Mouse (Mus musculus) left cerebral cortex, postnatal 25 days (tissue): Measurements from ENCODE around the gene Mrtfa. TPM values are rescaled to one million over a fixed set of nuclear protein-coding genes. Genes with fewer than 3 reads are reported as not detected.

Experiments
- DNase-seq, 2 experiments: peaks; one replicate each; pipeline ENCODE4 v3.0.0; 2022; ENCODE audit warnings: low spot score in 2 of 2, mixed read lengths in 1 of 2
- intact Hi-C: fragments of 180-260 bp; cut with DNase I; formaldehyde crosslinking; loops from one replicate; pipeline ENCODE4 v1.15.1; 2025
- total RNA-seq, 2 experiments: library from RNA; stranded (reverse); gene quantifications; 2 replicates each; pipeline ENCODE4 v1.2.3; 2021

The Mrtfa gene
- total RNA-seq, 2 experiments from 2014 or later = 65.0 to 71.8 TPM

DNA sequence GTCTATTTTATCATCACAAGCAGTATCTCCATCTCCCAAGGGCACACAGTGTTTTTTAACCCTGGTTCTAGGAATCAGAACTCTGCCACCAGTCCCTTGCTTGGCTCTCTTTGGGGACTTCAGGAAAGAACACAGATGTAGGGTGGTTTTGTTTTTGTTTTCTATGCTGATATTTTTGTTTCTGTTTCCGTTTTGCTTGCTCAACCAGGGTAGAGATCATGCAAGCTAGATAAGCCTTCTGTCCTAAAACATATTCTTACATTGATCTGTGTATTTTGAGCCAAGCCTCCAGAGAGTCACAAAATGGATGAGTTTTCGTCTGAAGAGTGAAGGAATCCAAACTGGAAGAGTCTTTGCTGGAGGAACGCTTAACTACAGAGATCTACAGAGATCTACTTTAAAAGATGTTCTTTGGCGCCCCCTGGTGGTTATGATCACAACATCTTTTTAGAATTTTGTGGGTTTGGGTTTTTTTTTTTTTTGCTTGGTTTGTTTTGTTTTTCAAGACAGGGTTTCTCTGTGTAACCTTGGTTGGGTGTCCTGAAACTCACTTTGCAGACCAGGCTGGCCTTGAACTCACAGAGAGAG, 8.9 kb upstream of the Mrtfa start:
- DNase-seq = peak; percentile 64 to 71

GRCm38 (mm10) chr15:81198447-81198846, 7.9 kb upstream of the Mrtfa start:
- DNase-seq = no peak
- intact Hi-C loops = loop anchor here (2.0 to 10.0 kb wide), 2 partner anchors 122 to 494 kb away; no protein-coding TSS in a partner anchor

More for the DNA sequence above, 8.9 kb upstream of the Mrtfa start:
- intact Hi-C loops = loop anchor here (1.0 to 10.0 kb wide), 3 partner anchors 123 to 495 kb away; no protein-coding TSS in a partner anchor

DNA sequence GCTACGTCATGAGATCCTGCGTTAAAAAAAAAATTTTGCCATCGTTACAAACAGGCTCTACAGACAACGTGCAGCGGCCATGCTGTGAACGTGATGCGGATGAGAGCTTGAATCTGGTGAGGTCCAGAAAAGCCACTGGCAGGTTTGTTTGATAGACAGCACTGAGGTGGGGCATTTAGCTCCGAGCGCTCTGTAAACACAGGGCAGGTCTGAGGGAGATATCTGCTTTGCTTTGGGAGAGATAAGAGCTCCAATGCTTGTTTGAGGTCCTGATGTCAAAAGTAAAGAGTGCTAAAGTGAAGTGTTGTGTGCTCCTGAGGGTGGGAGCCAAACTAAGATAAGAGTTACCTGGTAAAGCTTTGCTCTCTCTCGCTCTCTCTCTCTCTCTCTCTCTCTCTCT, 6.6 kb upstream of the Mrtfa start:
- DNase-seq = no peak
- intact Hi-C loops = loop anchor here (10.0 kb wide), 1 partner anchor 492 kb away; no protein-coding TSS in a partner anchor

GRCm38 (mm10) chr15:81195447-81195846, 4.9 kb upstream of the Mrtfa start:
- no peak for DNase-seq
- intact Hi-C loops = loop anchor here (10.0 kb wide), 1 partner anchor 491 kb away; no protein-coding TSS in a partner anchor

- no peak for DNase-seq
- intact Hi-C loops = loop anchor here (10.0 kb wide), 1 partner anchor 490 kb away; no protein-coding TSS in a partner anchor
Observed at GRCm38 (mm10) chr15:81194791-81195190, 4.2 kb upstream of the Mrtfa start.

DNA sequence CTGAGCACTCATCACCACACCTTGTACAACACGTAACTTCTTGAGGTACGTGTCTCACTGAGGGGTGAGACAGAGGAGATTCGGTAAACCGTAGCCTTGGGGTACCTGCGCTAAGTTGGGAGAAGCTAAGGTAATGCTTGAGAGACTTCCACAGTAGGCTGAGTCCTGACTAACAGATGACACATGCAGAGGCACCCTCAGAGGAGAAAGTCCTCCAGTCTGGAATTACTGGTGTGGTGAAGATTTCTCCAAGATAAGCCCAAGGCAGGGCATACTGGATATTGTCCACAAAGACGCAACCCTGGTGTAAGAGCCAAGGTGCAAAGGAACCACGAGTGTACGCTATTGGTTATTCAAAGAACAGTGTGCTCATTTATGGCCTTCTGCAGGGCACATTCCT, 2.3 kb upstream of the Mrtfa start:
- DNase-seq = no peak
- intact Hi-C loops = loop anchor here (10.0 kb wide), 1 partner anchor 488 kb away; no protein-coding TSS in a partner anchor

- DNase-seq = no peak
- intact Hi-C loops = loop anchor here (10.0 kb wide), 1 partner anchor 488 kb away; no protein-coding TSS in a partner anchor
Observed at GRCm38 (mm10) chr15:81192316-81192715, 1.8 kb upstream of the Mrtfa start.

- intact Hi-C loops = loop anchor here (2.0 to 10.0 kb wide), 2 partner anchors 85 to 487 kb away; no protein-coding TSS in a partner anchor
- DNase-seq = peak; percentile 26 to 55
Observed at GRCm38 (mm10) chr15:81191303-81191702, 746 bp upstream of the Mrtfa start.

- DNase-seq = no peak
- intact Hi-C loops = loop anchor here (2.0 to 10.0 kb wide), 2 partner anchors 83 to 485 kb away; no protein-coding TSS in a partner anchor
Observed at GRCm38 (mm10) chr15:81190011-81190629, 437 bp downstream of the Mrtfa start.

DNA sequence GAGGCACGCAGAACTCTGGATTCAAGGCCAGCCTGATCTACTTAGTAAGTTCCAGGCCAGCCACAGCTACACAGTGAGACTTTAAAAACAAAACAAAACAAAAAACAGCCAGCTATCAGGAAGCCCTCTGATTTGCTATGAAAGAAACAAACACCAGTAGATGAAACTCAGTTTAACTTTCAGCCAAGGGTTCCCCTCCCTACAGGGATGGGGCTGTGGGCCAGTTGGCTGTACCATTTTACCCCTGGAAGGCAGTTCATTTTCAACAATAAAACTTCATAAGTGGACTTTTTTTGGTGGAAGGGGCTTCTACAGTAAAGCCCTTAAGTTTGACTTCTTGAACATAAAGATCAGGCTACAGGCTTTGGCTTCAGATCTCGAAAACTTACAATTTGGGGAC, 1.5 kb downstream of the Mrtfa start:
- intact Hi-C loops = no loop called here
- DNase-seq = no peak

GRCm38 (mm10) chr15:81184913-81185312, 5.6 kb downstream of the Mrtfa start:
- no peak for DNase-seq
- intact Hi-C loops = no loop called here

DNA sequence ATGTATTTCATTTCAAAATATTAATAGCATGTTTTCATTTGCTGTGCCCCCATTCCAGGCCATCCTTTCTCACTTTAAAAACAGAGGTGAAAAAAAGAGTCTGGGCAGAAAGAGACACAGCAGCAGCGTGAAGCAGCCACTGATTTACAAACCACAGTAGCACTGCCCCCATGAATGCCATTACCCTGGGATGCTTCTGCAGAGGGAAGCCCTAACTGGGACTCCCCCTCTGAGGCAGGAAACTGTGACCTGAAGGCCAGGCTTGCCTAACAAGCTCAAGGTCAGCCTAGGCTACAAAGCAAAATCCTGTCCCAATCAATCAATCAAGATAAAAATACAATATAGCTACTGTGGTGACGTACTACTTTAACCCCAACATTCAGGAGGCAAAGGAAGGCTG, 9.3 kb downstream of the Mrtfa start:
- no peak for DNase-seq
- intact Hi-C loops = no loop called here

DNA sequence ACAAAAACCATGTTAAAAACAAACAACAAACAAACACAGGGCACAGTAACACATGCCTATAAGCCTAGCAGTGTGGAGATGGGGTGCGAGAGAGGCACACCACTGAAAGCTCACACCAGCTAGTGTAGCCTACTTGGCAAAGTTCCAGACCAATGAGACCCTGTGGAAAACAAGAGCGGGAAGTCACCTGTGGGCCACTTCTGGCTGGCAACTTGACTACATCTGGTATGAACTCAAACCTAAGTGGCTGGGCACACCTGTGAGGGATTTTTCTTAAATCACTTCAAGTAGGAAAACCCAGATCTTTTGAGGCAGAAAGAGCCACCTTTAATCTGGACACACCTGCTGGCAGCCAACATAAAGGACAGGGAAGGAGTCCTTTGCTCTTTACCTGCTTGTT, 11.0 kb downstream of the Mrtfa start:
- no peak for DNase-seq
- intact Hi-C loops = no loop called here

DNA sequence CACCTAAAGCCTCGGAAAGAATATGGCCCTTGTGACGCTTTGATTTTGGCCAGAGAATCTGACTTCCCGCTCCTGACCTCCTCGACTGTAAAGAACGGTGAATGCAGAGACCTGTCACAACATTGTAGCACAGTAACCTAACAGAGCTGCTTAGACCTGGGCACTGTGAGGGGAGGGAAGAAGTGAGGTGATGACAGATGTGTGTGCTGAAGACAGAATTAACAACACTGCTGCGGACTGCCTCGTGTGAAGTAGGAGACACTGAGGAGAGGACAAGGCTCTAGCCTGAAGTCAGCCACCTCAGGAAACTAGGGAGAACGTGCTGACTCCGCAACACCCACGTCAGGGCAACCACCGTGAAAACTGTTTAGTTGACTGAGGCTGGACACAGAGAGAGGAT, 11.9 kb downstream of the Mrtfa start:
- intact Hi-C loops = no loop called here
- DNase-seq = no peak

DNA sequence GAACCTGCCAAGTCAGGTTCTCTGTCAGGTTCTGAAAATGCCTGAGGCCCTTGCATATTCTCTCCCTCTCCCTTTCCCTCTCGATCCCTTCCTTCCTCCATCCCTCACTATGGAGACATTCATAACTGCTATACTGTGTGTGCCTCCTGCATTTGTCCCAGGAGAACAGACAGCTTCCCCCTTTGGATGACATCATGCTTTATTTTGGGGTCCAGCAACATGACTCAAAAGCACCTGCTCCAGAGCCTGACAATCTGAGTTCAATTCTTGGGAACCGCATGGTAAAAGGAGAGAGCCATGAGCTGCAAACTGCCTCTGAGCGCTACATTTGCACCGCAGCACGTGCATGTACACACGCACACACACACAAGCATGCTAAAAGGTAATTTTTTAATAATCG, 12.7 kb downstream of the Mrtfa start:
- DNase-seq = peak in 1 of 2 experiments; percentile 61
- intact Hi-C loops = no loop called here

- intact Hi-C loops = no loop called here
- no peak for DNase-seq
Observed at GRCm38 (mm10) chr15:81175633-81176032, 14.9 kb downstream of the Mrtfa start.

DNA sequence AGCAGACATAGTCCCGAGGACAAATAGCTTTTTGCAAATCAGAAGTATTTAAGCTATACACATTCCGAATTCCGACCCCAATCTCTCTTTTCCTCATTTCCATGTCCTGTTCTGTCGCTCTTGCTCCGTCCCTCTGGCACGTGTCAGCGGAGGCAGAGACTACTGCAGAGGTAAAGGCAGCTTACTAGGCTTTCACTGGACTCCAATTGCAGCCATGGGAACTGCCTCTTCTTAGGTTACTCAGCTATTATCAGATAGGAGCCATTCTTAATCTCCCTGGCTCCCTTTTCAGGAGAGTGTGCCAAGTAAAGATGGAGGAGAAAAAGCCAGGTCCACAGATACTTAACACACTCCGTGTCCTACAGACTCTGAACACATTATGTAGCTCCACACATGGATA, 18.3 kb downstream of the Mrtfa start:
- DNase-seq = no peak
- intact Hi-C loops = no loop called here

DNA sequence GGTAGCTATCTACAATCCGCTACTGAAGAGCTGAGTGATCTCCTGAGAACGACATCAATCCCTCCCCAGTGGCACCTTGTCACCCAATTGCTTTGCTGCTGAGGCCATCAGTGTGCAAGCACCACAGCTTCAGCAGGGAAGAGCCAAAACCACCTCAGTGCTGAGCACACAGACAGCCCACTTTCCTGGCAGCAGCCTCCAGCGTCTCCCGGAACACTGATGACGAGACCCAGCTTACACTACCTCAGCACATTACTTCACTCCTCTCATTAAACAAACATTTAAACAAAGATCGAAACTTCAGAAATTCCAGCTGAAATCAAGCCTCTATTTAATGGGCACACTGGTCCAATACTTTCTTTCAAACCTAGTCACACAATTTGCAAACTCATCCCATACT, 21.8 kb downstream of the Mrtfa start:
- peak in 1 of 2 experiments; percentile 47 for DNase-seq
- intact Hi-C loops = no loop called here

DNA sequence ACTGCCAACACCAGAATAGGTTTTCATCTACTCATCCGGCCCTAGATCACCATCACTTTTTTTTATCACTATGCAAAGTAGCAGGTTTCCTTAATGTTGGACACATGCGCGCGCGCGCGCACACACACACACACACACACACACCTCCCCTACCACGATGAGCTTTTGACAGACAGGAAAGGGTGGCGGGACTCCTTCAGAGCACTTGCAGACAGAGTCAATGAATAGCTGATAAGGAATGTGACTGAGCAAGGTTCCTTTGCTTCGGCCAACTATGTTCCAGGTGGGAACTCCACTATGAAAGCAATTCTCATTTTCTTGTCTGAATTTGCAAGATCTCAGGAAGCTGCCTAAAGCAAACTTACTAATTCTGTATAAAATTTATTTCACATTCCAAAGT, 22.7 kb downstream of the Mrtfa start:
- intact Hi-C loops = no loop called here
- no peak for DNase-seq

GRCm38 (mm10) chr15:81166291-81166690, 24.3 kb downstream of the Mrtfa start:
- intact Hi-C loops = no loop called here
- DNase-seq = no peak
